Mouse (Mus musculus) ES-Bruce4 (cell line): ENCODE measurements around the gene Eme1.

Experiments used
- CTCF ChIP-seq: IDR thresholded peaks from one replicate; pipeline ENCODE4 v1.8.1; 2011; ENCODE audit warnings: low read depth, low read length
- POLR2A ChIP-seq: IDR thresholded peaks from one replicate; pipeline ENCODE4 v1.8.1; 2011; ENCODE audit warnings: low read length; ENCODE audit not compliant: insufficient read depth

GRCm38 (mm10) chr11:94665281-94665680 lies 11.5 kb upstream of the Eme1 start:
- TF ChIP-seq POLR2A (no peak), CTCF (no peak)
